Mouse (Mus musculus) layer of hippocampus, postnatal 14 days (tissue): ENCODE data around the gene Gm5901. TPM values are rescaled to one million over a fixed set of nuclear protein-coding genes. Genes with fewer than 3 reads are reported as not detected.

Experiments used
- DNase-seq, 2 experiments: peaks; one replicate each; pipeline ENCODE4 v3.0.0; 2021 to 2022; ENCODE audit warnings: low spot score in 2 of 2, mixed read lengths in 1 of 2
- total RNA-seq, 2 experiments: library from RNA; stranded (reverse); gene quantifications; 2 replicates each; pipeline ENCODE4 v1.2.3; 2021

Gene Gm5901
- total RNA-seq, 2 experiments from 2014 or later: not detected

DNA sequence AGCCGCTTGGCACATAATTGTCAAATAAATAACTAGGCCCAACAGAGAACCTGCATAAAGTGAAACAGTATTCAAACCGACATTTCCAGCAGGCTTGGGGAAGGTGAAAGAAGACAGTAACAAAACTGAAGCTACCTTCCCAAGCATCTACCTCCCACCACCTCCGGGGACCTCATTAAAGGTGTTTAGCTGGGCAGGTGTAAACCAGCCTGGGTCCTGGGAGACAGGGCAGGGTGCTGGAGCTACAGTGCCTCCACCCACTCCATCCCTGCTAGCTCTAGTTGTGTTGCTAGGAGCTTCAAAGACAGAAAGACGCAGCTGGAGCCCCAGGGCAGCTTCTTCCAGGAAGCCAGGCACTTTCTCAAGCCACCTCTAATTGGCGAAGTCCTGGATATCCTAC, 29.4 kb downstream of the Gm5901 start, which contains the start of gene Cnga4:
TSS of gene Cnga4 (plus strand) at position 301 of the 400 bp plus-strand sequence.
- no peak for DNase-seq

DNA sequence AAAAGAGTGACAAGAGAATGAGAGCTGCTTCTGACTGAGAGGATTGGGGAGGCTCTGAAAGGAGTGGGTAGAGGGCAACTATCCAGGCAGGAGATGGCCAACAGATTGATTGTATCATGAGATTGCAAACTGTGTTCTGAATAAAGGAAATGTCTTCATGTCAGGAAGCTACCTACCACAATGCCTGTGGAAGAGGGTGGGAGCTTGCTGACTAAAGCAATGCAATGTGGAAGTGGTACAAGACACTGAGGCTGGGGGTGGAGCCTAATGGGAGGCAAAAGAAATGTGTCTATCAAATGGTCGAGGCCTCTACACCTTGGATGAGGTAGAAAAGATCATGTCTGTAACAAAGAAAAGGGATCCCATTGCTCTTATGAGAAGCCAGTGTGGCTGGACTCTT, 31.5 kb downstream of the Gm5901 start:
- DNase-seq: no peak

DNA sequence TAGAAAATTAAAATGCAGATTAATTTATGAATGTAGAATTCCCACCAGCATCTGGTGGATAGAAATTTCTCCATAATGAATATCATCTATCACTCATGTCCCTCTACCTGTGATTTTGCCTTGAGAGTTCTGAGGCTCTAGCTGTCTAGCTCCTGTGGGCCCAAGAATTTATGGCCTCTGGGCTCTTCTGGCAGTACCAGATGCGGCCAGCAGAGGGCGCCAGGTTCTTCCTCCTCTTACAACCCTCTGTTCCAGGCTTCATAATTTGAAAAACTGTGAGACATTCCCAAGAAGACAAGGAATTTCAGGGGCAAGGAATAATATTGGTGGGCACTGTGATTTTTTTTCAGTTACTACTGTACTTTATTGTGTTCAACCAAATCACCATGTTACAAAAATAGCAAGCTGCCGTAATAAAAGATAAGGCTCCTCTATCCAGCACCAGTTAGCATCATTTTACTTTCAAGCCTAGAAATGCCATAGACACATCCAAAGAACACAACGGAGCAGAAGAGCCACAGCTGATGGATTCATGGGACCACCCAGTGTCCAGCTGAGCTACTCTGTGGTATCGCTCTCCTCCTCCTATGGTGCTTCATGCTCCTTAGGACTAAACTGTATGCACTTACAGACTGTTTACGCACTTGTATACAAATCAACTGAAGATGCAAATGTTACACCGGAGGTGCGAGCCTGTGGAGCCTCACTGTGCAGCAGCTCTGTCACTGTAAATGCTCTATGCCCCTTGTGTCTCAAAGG, 37.2 kb downstream of the Gm5901 start:
- DNase-seq: peak; percentile 77 to 85

DNA sequence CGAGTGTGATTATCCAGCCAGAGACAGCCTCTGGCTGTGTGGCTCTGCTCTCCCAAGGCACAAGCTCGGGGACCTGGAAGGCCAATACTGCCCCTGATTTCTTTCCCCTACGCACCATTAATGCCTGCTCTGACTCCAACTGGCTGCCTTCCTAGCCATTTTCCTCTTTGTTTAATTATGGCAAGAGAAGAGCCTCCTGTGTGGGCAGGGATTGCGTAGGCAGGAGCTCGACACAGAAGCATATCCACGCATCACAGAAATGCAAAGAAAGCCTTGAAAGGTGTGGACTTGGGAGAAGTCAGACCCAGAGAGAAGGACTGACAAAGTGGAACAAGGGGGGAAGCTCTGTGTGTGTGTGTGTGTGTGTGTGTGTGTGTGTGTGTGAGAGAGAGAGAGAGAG, 39.5 kb downstream of the Gm5901 start:
- DNase-seq: no peak

DNA sequence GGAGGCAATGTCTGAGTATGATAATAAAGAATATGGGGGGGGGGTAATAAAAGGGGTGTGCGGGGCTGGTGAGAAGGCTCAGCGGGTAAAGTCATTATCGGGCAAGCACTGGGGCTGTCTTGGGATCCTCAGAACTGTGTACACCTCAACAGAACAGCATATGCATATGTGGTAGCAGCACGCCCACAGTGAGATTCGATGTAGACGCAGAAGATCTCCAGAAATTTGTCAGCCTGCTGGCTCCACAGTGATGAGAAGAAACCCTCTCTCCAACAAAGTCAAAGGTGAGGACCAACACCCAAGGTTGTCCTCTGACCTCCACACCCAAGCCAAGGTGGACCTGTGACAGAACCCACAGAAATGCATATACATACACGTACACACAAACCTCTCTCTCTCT, 41.7 kb downstream of the Gm5901 start:
- no peak for DNase-seq

DNA sequence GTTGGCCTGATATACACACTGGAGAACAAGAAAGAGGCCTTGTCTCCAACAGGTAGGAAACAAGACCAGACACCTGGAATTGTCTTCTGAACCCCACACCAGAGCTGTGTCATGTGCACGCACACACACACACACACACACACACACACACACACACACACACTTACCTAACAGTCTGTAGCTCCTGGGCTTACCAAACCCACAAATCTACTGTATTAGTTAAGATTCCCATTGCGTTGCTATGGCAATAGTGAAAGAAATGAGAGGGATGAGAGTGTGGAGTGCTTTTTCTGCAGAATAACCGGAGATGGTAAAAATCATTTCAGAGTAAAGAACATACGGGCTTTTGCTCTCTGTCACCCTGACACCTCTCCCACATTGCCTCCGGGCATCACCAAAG, 43.3 kb downstream of the Gm5901 start:
- DNase-seq: no peak

DNA sequence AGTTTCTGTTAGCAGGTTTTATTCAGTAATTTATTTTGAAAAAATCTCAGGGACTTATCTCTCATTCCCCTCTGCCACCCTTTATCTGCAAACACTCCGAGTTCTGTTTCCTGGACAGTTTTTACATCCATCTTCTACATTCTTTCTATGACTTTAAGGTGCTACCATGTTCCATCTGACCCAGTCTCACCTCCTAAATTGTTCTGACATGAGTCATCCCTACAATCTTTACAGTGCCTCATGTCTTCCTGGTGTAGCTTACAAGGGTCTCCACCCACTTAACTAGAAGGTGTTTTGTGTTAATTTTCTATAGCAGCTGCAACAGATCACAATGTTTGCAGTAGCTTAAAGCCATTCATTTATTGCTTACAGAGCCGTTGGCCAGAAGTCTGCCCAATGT, 46.1 kb downstream of the Gm5901 start:
- DNase-seq: no peak

DNA sequence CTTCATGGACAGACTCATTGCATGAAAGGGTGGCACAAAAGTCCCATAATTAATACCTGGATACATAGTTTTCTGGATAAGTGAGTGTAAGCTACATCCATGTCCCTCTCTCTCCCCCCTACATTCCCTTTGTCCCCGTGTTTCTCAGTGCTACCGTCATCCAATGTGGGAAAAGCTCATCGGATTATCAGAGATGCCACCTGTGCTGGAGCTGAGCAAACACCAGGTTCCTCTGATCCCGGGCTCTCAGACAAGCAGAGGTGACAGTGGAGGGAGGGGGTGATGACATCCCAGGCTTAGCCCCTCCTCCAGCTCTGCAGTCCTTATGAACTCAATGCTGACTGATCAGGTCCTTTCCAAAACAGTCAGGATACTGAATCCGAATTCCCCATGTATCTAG, 49.5 kb downstream of the Gm5901 start:
- DNase-seq: no peak

DNA sequence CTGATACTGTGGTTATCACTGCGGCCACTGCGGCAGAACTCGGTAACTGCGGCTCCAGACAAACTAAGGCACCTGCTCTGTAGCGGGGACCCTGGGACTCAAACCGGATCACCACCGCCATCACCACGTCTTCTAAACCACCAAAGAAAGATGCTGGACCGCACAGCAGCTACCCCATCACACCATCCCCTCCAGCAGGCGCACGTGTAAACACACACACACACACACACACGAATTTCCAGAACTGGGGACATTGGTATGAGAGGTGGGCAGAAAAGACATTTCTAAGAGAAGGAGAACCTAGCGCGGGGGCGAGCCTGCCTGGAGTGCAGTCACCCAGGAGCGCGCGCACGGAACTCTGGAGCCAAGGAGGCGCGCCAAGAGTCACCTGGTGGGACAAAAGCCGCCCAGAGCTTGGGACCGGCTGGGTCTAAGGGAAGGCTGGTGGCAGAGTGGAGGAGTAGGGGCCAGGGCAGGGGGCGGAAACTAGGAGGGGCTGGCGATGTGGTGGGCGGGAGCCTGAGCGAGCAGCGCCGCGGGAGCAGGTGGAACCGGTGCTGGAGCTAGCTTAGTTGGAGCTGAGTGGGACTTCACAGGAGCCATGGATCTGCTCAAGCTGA, 50.7 kb downstream of the Gm5901 start, which contains the start of gene Cckbr:
TSS of gene Cckbr (plus strand) at position 308 of the 620 bp plus-strand sequence.
- peak in 1 of 2 experiments; percentile 16 for DNase-seq

DNA sequence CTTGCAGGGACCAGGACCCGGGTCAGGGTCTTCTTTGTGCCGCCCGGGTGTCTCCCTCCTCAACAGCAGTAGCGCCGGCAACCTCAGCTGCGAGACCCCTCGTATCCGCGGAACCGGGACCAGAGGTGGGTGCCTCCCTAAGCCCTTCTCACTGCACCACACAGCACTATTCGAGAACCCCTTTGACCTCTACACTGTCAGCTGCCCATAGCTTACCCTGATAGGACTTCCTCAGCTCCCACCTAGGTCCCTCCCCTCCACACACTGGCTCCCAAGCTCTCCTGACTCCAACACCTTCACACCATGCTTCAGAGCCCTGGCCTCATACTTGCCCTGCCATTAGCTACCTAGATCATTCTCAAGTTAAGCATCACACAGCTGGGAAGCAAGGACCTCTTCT, 51.2 kb downstream of the Gm5901 start:
- DNase-seq: no peak

Other genes starting within 250 kb of the Gm5901 start
- gene Olfr683, start 228.0 kb upstream of the Gm5901 start, total RNA-seq: not detected
- gene Olfr684, start 211.4 kb upstream of the Gm5901 start, total RNA-seq: not detected
- not detected for gene Olfr685, start 189.0 kb upstream of the Gm5901 start, total RNA-seq
- not detected for gene Olfr686, start 167.6 kb upstream of the Gm5901 start, total RNA-seq
- gene Olfr688, start 86.9 kb upstream of the Gm5901 start, total RNA-seq: not detected
- gene Olfr689, start 63.9 kb upstream of the Gm5901 start, total RNA-seq: not detected
- 1 to 10 TPM in 1 of 2 experiments, under 1 TPM in 1; 0.53 to 1.0 TPM for gene Olfr690, start 40.9 kb upstream of the Gm5901 start, total RNA-seq
- 1 to 10 TPM in 1 of 2 experiments, under 1 TPM in 1; 0.90 to 1.2 TPM for gene Olfr691, start 32.8 kb upstream of the Gm5901 start, total RNA-seq
- not detected for gene Olfr692, start 6.8 kb upstream of the Gm5901 start, total RNA-seq
- gene Fam160a2, start 25.0 kb downstream of the Gm5901 start, total RNA-seq: 10 to 100 TPM; 54.3 to 58.2 TPM
- under 1 TPM; 0.39 to 0.41 TPM for gene Cnga4, start 29.5 kb downstream of the Gm5901 start, total RNA-seq
- gene Cckbr, start 50.7 kb downstream of the Gm5901 start, total RNA-seq: 10 to 100 TPM; 10.1 to 11.3 TPM
- gene Cavin3, start 107.3 kb downstream of the Gm5901 start, total RNA-seq: 10 to 100 TPM; 13.8 to 14.1 TPM
- 10 to 100 TPM; 90.1 to 93.9 TPM for gene Smpd1, start 179.3 kb downstream of the Gm5901 start, total RNA-seq
- gene Apbb1, start 206.6 kb downstream of the Gm5901 start, total RNA-seq: 100 to 1,000 TPM; 368 to 375 TPM
- not detected for gene Hpx, start 225.1 kb downstream of the Gm5901 start, total RNA-seq